Mouse (Mus musculus) layer of hippocampus, postnatal 10 days (tissue): Measurements from ENCODE around the gene Clcnka. TPM values are rescaled to one million over a fixed set of nuclear protein-coding genes. Genes with fewer than 3 reads are reported as not detected.

Source experiments
- DNase-seq, 2 experiments: peaks; one replicate each; pipeline ENCODE4 v3.0.0; 2021; ENCODE audit warnings: low spot score in 2 of 2
- total RNA-seq, 2 experiments: library from RNA; stranded (reverse); gene quantifications; 2 replicates each; pipeline ENCODE4 v1.2.3; 2021

The Clcnka gene
- total RNA-seq, 2 experiments from 2014 or later = not detected

- no peak for DNase-seq
Observed at GRCm38 (mm10) chr4:141422841-141423240, 24.3 kb upstream of the Clcnka start.

GRCm38 (mm10) chr4:141421423-141421822 is 22.9 kb upstream of the Clcnka start:
- DNase-seq = no peak

- DNase-seq = no peak
Observed at GRCm38 (mm10) chr4:141420886-141421285, 22.4 kb upstream of the Clcnka start.

- no peak for DNase-seq
Observed at GRCm38 (mm10) chr4:141420192-141420829, 21.8 kb upstream of the Clcnka start, which contains the start of gene Hspb7. Gene Hspb7 (plus strand): TSS chr4:141420779.

GRCm38 (mm10) chr4:141419398-141420191 is 21.1 kb upstream of the Clcnka start:
- DNase-seq = no peak

GRCm38 (mm10) chr4:141415924-141416323 is 17.4 kb upstream of the Clcnka start, which contains the start of gene Clcnkb:
Gene Clcnkb (minus strand): TSS chr4:141416014.
- DNase-seq = no peak

- no peak for DNase-seq
Observed at GRCm38 (mm10) chr4:141411430-141411992, 13.0 kb upstream of the Clcnka start.

- no peak for DNase-seq
Observed at GRCm38 (mm10) chr4:141408577-141408976, 10.1 kb upstream of the Clcnka start.

GRCm38 (mm10) chr4:141406516-141407299 is 8.2 kb upstream of the Clcnka start:
- peak; percentile 44 to 47 for DNase-seq

GRCm38 (mm10) chr4:141405314-141405622 is 6.7 kb upstream of the Clcnka start:
- DNase-seq = no peak

GRCm38 (mm10) chr4:141404518-141405313 is 6.2 kb upstream of the Clcnka start:
- peak; percentile 94 to 97 for DNase-seq

GRCm38 (mm10) chr4:141400171-141400570 is 1.6 kb upstream of the Clcnka start:
- DNase-seq = no peak

GRCm38 (mm10) chr4:141397861-141398260 is 663 bp downstream of the Clcnka start:
- DNase-seq = no peak

GRCm38 (mm10) chr4:141394751-141395150 is 3.8 kb downstream of the Clcnka start:
- DNase-seq = no peak

GRCm38 (mm10) chr4:141391293-141391692 is 7.2 kb downstream of the Clcnka start:
- DNase-seq = no peak

- DNase-seq = no peak
Observed at GRCm38 (mm10) chr4:141389366-141390150, 9.0 kb downstream of the Clcnka start.

GRCm38 (mm10) chr4:141387933-141388332 is 10.6 kb downstream of the Clcnka start:
- DNase-seq = no peak

- peak; percentile 79 to 83 for DNase-seq
Observed at GRCm38 (mm10) chr4:141387093-141387784, 11.3 kb downstream of the Clcnka start.

- DNase-seq = no peak
Observed at GRCm38 (mm10) chr4:141386150-141386549, 12.4 kb downstream of the Clcnka start.
